Mouse (Mus musculus) C2C12 (cell line): ENCODE data around the gene Ppp4r1.

Experiments
- CTCF ChIP-seq: IDR thresholded peaks from one replicate; pipeline ENCODE4 v1.5.1; 2011; ENCODE audit not compliant: control insufficient read depth, insufficient read depth, insufficient read length
- FOSL1 ChIP-seq: IDR thresholded peaks from one replicate; pipeline ENCODE4 v1.8.0; 2011; ENCODE audit warnings: mild to moderate bottlenecking, low read length; ENCODE audit not compliant: poor library complexity, insufficient read depth, severe bottlenecking
- MYOD1 ChIP-seq: IDR thresholded peaks from one replicate; pipeline ENCODE4 v1.6.1; 2011; ENCODE audit warnings: low read depth; ENCODE audit not compliant: control insufficient read depth, insufficient read length
- MYOG ChIP-seq: IDR thresholded peaks from one replicate; pipeline ENCODE4 v1.6.1; 2011; ENCODE audit not compliant: control insufficient read depth, insufficient read length; ENCODE audit errors: extremely low read depth

DNA sequence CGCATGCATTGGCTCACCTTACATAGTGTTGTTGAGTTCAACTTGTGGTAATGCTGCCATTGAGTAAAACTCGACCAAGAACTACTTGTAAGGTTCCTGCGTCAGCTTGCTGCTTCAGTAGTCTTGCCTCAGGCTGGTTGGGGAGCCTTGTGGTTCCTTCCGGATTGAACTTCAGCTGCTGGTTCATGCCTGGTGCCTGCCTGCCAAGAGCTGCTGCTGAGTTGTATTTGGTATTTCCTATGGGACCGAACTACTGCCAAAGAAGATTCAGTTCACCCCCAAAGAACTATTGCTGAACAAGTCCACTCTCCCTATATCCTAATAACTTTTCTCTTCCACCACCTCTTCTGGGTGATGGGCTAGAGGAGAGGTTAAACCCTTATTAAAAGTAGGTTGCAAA lies 107.1 kb downstream of the Ppp4r1 start:
- TF ChIP-seq CTCF (no peak), MYOG (no peak), MYOD1 (no peak), FOSL1 (no peak)
